Mouse (Mus musculus): Measurements from ENCODE around the gene Commd7. TPM values are rescaled to one million over a fixed set of nuclear protein-coding genes. Genes with fewer than 3 reads are reported as not detected.

Commd7 gene
- total RNA-seq (2023) = 38.9 TPM

GRCm38 (mm10) chr2:153631976-153632870 is at the start of gene Commd7:
Gene Commd7 (minus strand): TSS chr2:153632781.

GRCm38 (mm10) chr2:153649298-153650013 is 16.9 kb upstream of the Commd7 start, which contains the start of gene Dnmt3b:
Gene Dnmt3b (plus strand): TSS chr2:153649450.

Other genes with a start within 250 kb of the Commd7 start
- not detected for gene 4930404H24Rik, start 140.0 kb downstream of the Commd7 start, total RNA-seq (2023)
- 0.31 TPM for gene Nol4l, start 102.8 kb downstream of the Commd7 start, total RNA-seq (2023)
- gene Dnmt3b, start 16.7 kb upstream of the Commd7 start, total RNA-seq (2023) = 7.8 TPM
- not detected for gene Dnmt3c, start 63.9 kb upstream of the Commd7 start, total RNA-seq (2023)
- 127 TPM for gene Mapre1, start 108.5 kb upstream of the Commd7 start, total RNA-seq (2023)
- 1.0 TPM for gene Efcab8, start 147.2 kb upstream of the Commd7 start, total RNA-seq (2023)
- not detected for gene Sun5, start 238.3 kb upstream of the Commd7 start, total RNA-seq (2023)
- gene Bpifb2, start 242.3 kb upstream of the Commd7 start, total RNA-seq (2023) = not detected